Mouse (Mus musculus): ENCODE measurements around the gene Ank3. TPM values are rescaled to one million over a fixed set of nuclear protein-coding genes. Genes with fewer than 3 reads are reported as not detected.

Ank3 gene
- polyA plus RNA-seq, 1 experiment: 9.3 TPM

GRCm38 (mm10) chr10:69720452-69720851, 321.9 kb downstream of the Ank3 start:
- TF ChIP-seq POLR2A (IDR thresholded peaks at IDR 0.05; ENCODE audit: low read depth, low read length) (no peak), CTCF (IDR thresholded peaks at IDR 0.05; ENCODE audit: extremely low read depth, insufficient read length, insufficient replicate concordance, low read depth, low read length) (no peak)
- Histone ChIP-seq H3K27me3 (ENCODE audit: control insufficient read depth, insufficient read depth, low read length) (no peaks in the 10 kb centered on the region), H3K4me1 (ENCODE audit: control insufficient read depth, insufficient read depth, insufficient read length, low read length) (no peaks in the 10 kb centered on the region), H3K27ac (ENCODE audit: insufficient read depth, low read depth, low read length) (no peak overlapping the region), H3K36me3 (ENCODE audit: control insufficient read depth, insufficient read depth, low read length) (no peaks in the 10 kb centered on the region), H3K4me3 (ENCODE audit: low read depth, low read length) (no peak overlapping the region)
- WGBS: 95% methylated on average over 10 of the region's 10 CpGs

GRCm38 (mm10) chr10:69720899-69721490, 322.4 kb downstream of the Ank3 start:
- no peaks in the 10 kb centered on the region for H3K4me1 ChIP-seq (ENCODE audit: control insufficient read depth, insufficient read depth, insufficient read length, low read length)
- no peak overlapping the region for H3K4me3 ChIP-seq (ENCODE audit: low read depth, low read length)
- no peaks in the 10 kb centered on the region for H3K27me3 ChIP-seq (ENCODE audit: control insufficient read depth, insufficient read depth, low read length)
- WGBS: 80% methylated on average over 6 of the region's 6 CpGs
- H3K36me3 ChIP-seq (ENCODE audit: control insufficient read depth, insufficient read depth, low read length): no peaks in the 10 kb centered on the region
- no peak overlapping the region for H3K27ac ChIP-seq (ENCODE audit: insufficient read depth, low read depth, low read length)
- TF ChIP-seq POLR2A (IDR thresholded peaks at IDR 0.05; ENCODE audit: low read depth, low read length): no peak
- no peak for TF ChIP-seq CTCF (IDR thresholded peaks at IDR 0.05; ENCODE audit: extremely low read depth, insufficient read length, insufficient replicate concordance, low read depth, low read length)

DNA sequence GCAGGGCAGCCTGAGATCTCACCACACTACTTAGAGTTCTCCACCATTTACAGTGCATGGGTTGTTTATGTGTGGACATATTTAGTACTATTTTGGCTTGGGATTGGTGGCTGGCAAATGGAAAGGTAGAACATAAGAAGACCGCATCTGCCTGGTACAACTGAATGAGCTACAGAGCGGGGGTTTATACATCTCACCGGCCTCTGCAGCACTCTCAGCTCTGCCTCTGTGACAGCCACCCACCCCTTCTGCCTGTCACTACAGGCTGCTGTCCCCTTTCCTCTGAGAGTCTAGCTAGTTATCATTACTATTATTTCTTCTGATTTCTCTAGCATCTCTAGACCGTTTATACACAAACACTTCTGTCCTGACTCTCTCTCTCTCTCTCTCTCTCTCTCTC, 325.6 kb downstream of the Ank3 start:
- Histone ChIP-seq H3K27me3 (ENCODE audit: control insufficient read depth, insufficient read depth, low read length) (no peaks in the 10 kb centered on the region), H3K4me1 (ENCODE audit: control insufficient read depth, insufficient read depth, insufficient read length, low read length) (no peaks in the 10 kb centered on the region), H3K27ac (ENCODE audit: insufficient read depth, low read depth, low read length) (no peak overlapping the region), H3K4me3 (ENCODE audit: low read depth, low read length) (no peak overlapping the region), H3K36me3 (ENCODE audit: control insufficient read depth, insufficient read depth, low read length) (no peaks in the 10 kb centered on the region)
- TF ChIP-seq CTCF (IDR thresholded peaks at IDR 0.05; ENCODE audit: extremely low read depth, insufficient read length, insufficient replicate concordance, low read depth, low read length) (no peak), POLR2A (IDR thresholded peaks at IDR 0.05; ENCODE audit: low read depth, low read length) (no peak)
- 81% methylated on average over 4 of the region's 4 CpGs for WGBS

DNA sequence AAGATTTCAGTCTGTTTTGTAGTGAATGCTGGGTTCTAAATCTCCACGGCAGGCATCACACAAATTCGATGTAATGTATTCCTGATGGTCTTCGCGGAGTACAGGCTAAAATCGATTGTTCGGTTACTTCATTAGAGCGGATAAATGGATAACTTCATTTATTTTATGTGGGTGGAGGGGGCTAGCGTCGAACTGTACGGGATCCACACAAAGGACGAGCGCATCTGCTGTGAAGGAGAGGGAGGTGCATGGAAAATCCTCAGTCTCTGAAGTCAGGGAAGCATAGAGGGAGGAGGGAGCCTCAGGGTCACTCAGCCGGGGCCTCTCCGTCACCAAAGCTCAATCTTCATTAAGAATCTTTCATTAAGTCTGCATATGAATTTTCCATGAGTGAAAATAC, 326.5 kb downstream of the Ank3 start:
- H3K4me3 ChIP-seq (ENCODE audit: low read depth, low read length): no peak overlapping the region
- H3K27me3 ChIP-seq (ENCODE audit: control insufficient read depth, insufficient read depth, low read length): no peaks in the 10 kb centered on the region
- H3K27ac ChIP-seq (ENCODE audit: insufficient read depth, low read depth, low read length): no peak overlapping the region
- WGBS: 95% methylated on average over 14 of the region's 14 CpGs
- H3K36me3 ChIP-seq (ENCODE audit: control insufficient read depth, insufficient read depth, low read length): no peaks in the 10 kb centered on the region
- H3K4me1 ChIP-seq (ENCODE audit: control insufficient read depth, insufficient read depth, insufficient read length, low read length): no peaks in the 10 kb centered on the region
- no peak for TF ChIP-seq CTCF (IDR thresholded peaks at IDR 0.05; ENCODE audit: extremely low read depth, insufficient read length, insufficient replicate concordance, low read depth, low read length)
- no peak for TF ChIP-seq POLR2A (IDR thresholded peaks at IDR 0.05; ENCODE audit: low read depth, low read length)

- Histone ChIP-seq H3K27ac (ENCODE audit: insufficient read depth, low read depth, low read length) (no peak overlapping the region), H3K4me1 (ENCODE audit: control insufficient read depth, insufficient read depth, insufficient read length, low read length) (no peaks in the 10 kb centered on the region), H3K4me3 (ENCODE audit: low read depth, low read length) (no peak overlapping the region), H3K36me3 (ENCODE audit: control insufficient read depth, insufficient read depth, low read length) (no peaks in the 10 kb centered on the region), H3K27me3 (ENCODE audit: control insufficient read depth, insufficient read depth, low read length) (no peaks in the 10 kb centered on the region)
- no peak for TF ChIP-seq POLR2A (IDR thresholded peaks at IDR 0.05; ENCODE audit: low read depth, low read length)
- TF ChIP-seq CTCF (IDR thresholded peaks at IDR 0.05; ENCODE audit: extremely low read depth, insufficient read length, insufficient replicate concordance, low read depth, low read length): no peak
- WGBS: 86% methylated on average over 2 of the region's 2 CpGs
These were observed 327.7 kb downstream of the Ank3 start for GRCm38 (mm10) chr10:69726265-69726664.

- Histone ChIP-seq H3K4me1 (ENCODE audit: control insufficient read depth, insufficient read depth, insufficient read length, low read length) (no peaks in the 10 kb centered on the region), H3K36me3 (ENCODE audit: control insufficient read depth, insufficient read depth, low read length) (no peaks in the 10 kb centered on the region), H3K27ac (ENCODE audit: insufficient read depth, low read depth, low read length) (no peak overlapping the region), H3K27me3 (ENCODE audit: control insufficient read depth, insufficient read depth, low read length) (no peaks in the 10 kb centered on the region), H3K4me3 (ENCODE audit: low read depth, low read length) (no peak overlapping the region)
- TF ChIP-seq POLR2A (IDR thresholded peaks at IDR 0.05; ENCODE audit: low read depth, low read length) (no peak), CTCF (IDR thresholded peaks at IDR 0.05; ENCODE audit: extremely low read depth, insufficient read length, insufficient replicate concordance, low read depth, low read length) (no peak)
- 84% methylated on average over 7 of the region's 7 CpGs for WGBS
These were observed 328.2 kb downstream of the Ank3 start for GRCm38 (mm10) chr10:69726806-69727205.

DNA sequence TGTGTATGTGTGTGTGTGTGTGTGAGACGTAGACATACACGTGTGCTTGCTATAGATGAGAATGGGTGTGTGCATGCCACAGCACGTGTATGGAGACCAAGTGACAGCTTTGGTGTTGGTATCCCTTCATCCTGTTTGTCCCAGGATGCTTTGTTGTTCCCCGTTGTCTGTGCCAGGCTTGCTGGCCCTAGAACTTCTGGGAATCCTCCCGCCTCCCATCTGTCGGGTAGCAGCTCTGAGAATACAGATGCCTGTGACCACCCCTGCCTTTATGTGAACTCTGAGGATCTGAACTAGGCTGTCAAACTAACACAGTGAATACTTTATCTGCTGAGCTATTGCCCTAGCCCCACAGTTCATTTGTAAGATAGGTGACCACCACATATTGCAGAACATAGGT, 330.3 kb downstream of the Ank3 start:
- no peak overlapping the region for H3K4me3 ChIP-seq (ENCODE audit: low read depth, low read length)
- TF ChIP-seq CTCF (IDR thresholded peaks at IDR 0.05; ENCODE audit: extremely low read depth, insufficient read length, insufficient replicate concordance, low read depth, low read length) (no peak), POLR2A (IDR thresholded peaks at IDR 0.05; ENCODE audit: low read depth, low read length) (no peak)
- H3K27ac ChIP-seq (ENCODE audit: insufficient read depth, low read depth, low read length): no peak overlapping the region
- H3K27me3 ChIP-seq (ENCODE audit: control insufficient read depth, insufficient read depth, low read length): no peaks in the 10 kb centered on the region
- H3K4me1 ChIP-seq (ENCODE audit: control insufficient read depth, insufficient read depth, insufficient read length, low read length): no peaks in the 10 kb centered on the region
- no peaks in the 10 kb centered on the region for H3K36me3 ChIP-seq (ENCODE audit: control insufficient read depth, insufficient read depth, low read length)
- WGBS: 82% methylated on average over 6 of the region's 6 CpGs
